Comparison of ENCODE assay signal across 8 mouse cellular contexts in the genomic region with DNA sequence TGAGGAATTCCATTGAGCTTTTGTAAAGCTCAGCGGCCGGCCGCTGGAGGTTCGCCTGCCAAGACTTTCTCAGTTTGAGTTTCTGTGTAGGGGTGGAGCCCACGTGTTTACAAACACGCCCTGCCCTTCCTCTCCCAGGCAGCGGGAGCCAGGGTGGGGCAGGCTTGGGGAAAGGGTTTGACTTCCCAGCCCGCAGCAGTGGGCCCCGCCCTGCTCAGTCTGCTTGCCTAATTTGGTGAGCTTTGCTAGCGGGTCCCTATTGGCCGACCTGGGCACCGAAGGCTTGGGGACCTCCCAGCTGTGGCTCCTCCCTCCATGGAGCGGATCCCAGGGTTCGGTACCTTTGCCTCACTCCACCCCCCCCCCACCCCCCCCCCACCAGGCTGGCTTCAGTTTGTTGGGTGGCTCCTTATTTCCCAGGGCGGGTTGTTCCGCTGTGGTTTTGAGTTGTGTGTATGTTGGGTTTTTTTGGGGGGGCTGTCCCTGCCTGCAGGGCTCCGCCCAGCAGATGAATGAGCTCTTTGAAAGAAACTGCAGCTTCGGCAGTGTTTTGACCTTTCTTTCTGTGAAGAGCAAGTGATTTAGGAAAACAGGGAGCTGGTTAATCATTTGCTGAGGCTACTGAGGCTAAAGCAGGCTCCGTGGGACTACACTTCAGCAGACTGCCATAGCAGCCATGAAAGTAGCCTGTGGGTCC. TPM values are rescaled to one million over a fixed set of nuclear protein-coding genes. Genes with fewer than 3 reads are reported as not detected.
A peak's percentile ranks its signal among the peaks of the same experiment; 100 is the strongest.
DNase-seq lines count a peak whose midpoint lies in the region; ATAC-seq lines count a peak whose summit lies in the region.

No protein-coding gene starts in this region.

- H3K27ac ChIP-seq in intestine, embryonic 15.5 days, result peak overlapping the region; percentile 94
- peak overlapping the region; percentile 96 for H3K27ac ChIP-seq in limb, embryonic 15.5 days
- peak overlapping the region; percentile 69 for H3K27ac ChIP-seq in midbrain, embryonic 15.5 days

- no peaks in the 10 kb centered on the region for H3K27me3 ChIP-seq in intestine, embryonic 15.5 days (replicated peaks)
- H3K27me3 ChIP-seq in limb, embryonic 15.5 days, result no peaks in the 10 kb centered on the region
- H3K27me3 ChIP-seq in midbrain, embryonic 15.5 days (replicated peaks), result no peaks in the 10 kb centered on the region

- H3K4me2 ChIP-seq in intestine, embryonic 15.5 days (replicated peaks), result peak overlapping the region; percentile 67
- H3K4me2 ChIP-seq in limb, embryonic 15.5 days, result peak overlapping the region; percentile 72
- H3K4me2 ChIP-seq in midbrain, embryonic 15.5 days, result peak overlapping the region; percentile 43

- peaks cover 55% of the 10 kb centered on the region for H3K4me1 ChIP-seq in intestine, embryonic 15.5 days (replicated peaks)
- peaks cover 77% of the 10 kb centered on the region for H3K4me1 ChIP-seq in limb, embryonic 15.5 days
- peaks cover 35% of the 10 kb centered on the region for H3K4me1 ChIP-seq in midbrain, embryonic 15.5 days

- H3K9ac ChIP-seq in intestine, embryonic 15.5 days, result peak overlapping the region; percentile 47
- H3K9ac ChIP-seq in limb, embryonic 15.5 days, result peak overlapping the region; percentile 31; the same call in 1 of the 2 replicates
- no peak overlapping the region for H3K9ac ChIP-seq in midbrain, embryonic 15.5 days

- H3K4me3 ChIP-seq in intestine, embryonic 15.5 days (replicated peaks), result peak overlapping the region; percentile 26
- peak overlapping the region; percentile 36 for H3K4me3 ChIP-seq in limb, embryonic 15.5 days
- peak overlapping the region; percentile 10 for H3K4me3 ChIP-seq in midbrain, embryonic 15.5 days

- WGBS in intestine, embryonic 15.5 days, result under 1% methylated on average over 18 of the region's 19 CpGs
- 1% methylated on average over 19 of the region's 19 CpGs for WGBS in limb, embryonic 15.5 days
- 2% methylated on average over 19 of the region's 19 CpGs for WGBS in midbrain, embryonic 15.5 days

- ATAC-seq in intestine, embryonic 15.5 days, result peak; percentile 93
- ATAC-seq in limb, embryonic 15.5 days (ENCODE audit: insufficient number of reproducible peaks, low FRiP score, low TSS enrichment, low read depth), result peak; percentile 94
- ATAC-seq in midbrain, embryonic 15.5 days (replicated peaks), result peak; percentile 79

- peak; percentile 78 for DNase-seq in right cerebral cortex, adult 18-20 months
- no peak for DNase-seq in right cerebral cortex, postnatal 4 days
- peak; percentile 75 for DNase-seq in embryo, embryonic 11.5 days (ENCODE audit: low read depth, low spot score)
- DNase-seq in gastrocnemius, postnatal 4 days (ENCODE audit: low spot score in 2 of 2), result peak; percentile 83 to 91
- DNase-seq in spleen, postnatal 14 days (ENCODE audit: low spot score in 2 of 2), result peak; percentile 76 to 81

- peaks cover 8% of the 10 kb centered on the region for H3K36me3 ChIP-seq in intestine, embryonic 15.5 days
- peaks cover 23% of the 10 kb centered on the region for H3K36me3 ChIP-seq in limb, embryonic 15.5 days
- H3K36me3 ChIP-seq in midbrain, embryonic 15.5 days (replicated peaks), result peaks cover 9% of the 10 kb centered on the region

- no peaks in the 10 kb centered on the region for H3K9me3 ChIP-seq in intestine, embryonic 15.5 days
- H3K9me3 ChIP-seq in limb, embryonic 15.5 days, result no peaks in the 10 kb centered on the region
- no peaks in the 10 kb centered on the region for H3K9me3 ChIP-seq in midbrain, embryonic 15.5 days

RNA-seq across cellular contexts. Expression of gene Ap5z1, which starts 23.1 kb away (rescaled TPM):
- 1 to 10 TPM; 7.3 to 8.1 TPM for total RNA-seq in gastrocnemius, postnatal 4 days (2021)
- 12.0 and 13.6 TPM in 2 replicates for polyA plus RNA-seq in intestine, embryonic 15.5 days (2015; fragmentation: Nextera tagmentation; extraction: Ambion mirVana)
- 9.8 and 9.9 TPM in 2 replicates for polyA plus RNA-seq in limb, embryonic 15.5 days (2015; fragmentation: Nextera tagmentation; extraction: Ambion mirVana)
- 13.7 and 14.2 TPM in 2 replicates for polyA plus RNA-seq in midbrain, embryonic 15.5 days (2015; fragmentation: Nextera tagmentation; extraction: Ambion mirVana)

RNA-seq across cellular contexts. Expression of gene Foxk1, which starts 39.3 kb away (rescaled TPM):
- 10 to 100 TPM; 26.6 to 27.9 TPM for total RNA-seq in gastrocnemius, postnatal 4 days (2021)
- polyA plus RNA-seq in intestine, embryonic 15.5 days (2015; fragmentation: Nextera tagmentation; extraction: Ambion mirVana), result 4.3 and 5.3 TPM in 2 replicates
- 4.4 and 5.3 TPM in 2 replicates for polyA plus RNA-seq in limb, embryonic 15.5 days (2015; fragmentation: Nextera tagmentation; extraction: Ambion mirVana)
- polyA plus RNA-seq in midbrain, embryonic 15.5 days (2015; fragmentation: Nextera tagmentation; extraction: Ambion mirVana), result 6.9 and 8.1 TPM in 2 replicates
